Mouse (Mus musculus) bone marrow, adult 2 months (tissue): ENCODE data around the gene Tcte2.

ENCODE experiments used
- CTCF ChIP-seq: fragments of 200-500 bp; IDR thresholded peaks from 2 replicates; pipeline ENCODE4 v1.5.1; 2011; ENCODE audit warnings: low read length, control low read depth; ENCODE audit not compliant: control insufficient read depth, insufficient read depth
- POLR2A ChIP-seq: fragments of 200-500 bp; IDR thresholded peaks from 2 replicates; pipeline ENCODE4 v1.6.1; 2011; ENCODE audit warnings: low read depth, mild to moderate bottlenecking, control low read depth, low read length, borderline replicate concordance; ENCODE audit not compliant: control insufficient read depth

DNA sequence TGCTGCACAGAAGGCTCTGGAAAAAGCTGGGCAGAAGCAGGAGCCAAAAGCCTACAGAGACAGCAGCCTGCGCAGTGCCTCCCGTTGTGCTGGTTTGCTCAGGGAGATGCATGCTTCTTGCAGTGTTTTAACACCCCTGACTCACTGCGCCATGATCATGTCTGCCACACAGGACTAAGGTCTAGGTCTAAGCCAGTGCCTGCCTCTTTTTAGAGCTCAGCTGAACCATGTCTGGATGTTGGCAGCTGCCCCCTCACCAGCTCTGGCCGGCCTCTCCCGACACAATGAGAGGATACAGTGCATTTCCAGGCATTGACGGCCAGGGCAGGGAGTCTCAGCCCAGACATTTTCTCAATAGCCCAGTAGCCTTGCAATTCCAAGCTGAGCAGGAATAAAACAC, 24.3 kb downstream of the Tcte2 start:
- TF ChIP-seq CTCF, result no peak
- TF ChIP-seq POLR2A, result no peak
